Mouse (Mus musculus): ENCODE results near the gene Clec2g. TPM values are rescaled to one million over a fixed set of nuclear protein-coding genes. Genes with fewer than 3 reads are reported as not detected.
"Not testable (repeated sequence)": the region's sequence is repeated elsewhere in the genome, so short reads cannot be mapped to it uniquely, and the experiment has no call there.

Gene Clec2g
- total RNA-seq, 2 experiments from 2014 or later, result 0.39 TPM; not detected in 1

DNA sequence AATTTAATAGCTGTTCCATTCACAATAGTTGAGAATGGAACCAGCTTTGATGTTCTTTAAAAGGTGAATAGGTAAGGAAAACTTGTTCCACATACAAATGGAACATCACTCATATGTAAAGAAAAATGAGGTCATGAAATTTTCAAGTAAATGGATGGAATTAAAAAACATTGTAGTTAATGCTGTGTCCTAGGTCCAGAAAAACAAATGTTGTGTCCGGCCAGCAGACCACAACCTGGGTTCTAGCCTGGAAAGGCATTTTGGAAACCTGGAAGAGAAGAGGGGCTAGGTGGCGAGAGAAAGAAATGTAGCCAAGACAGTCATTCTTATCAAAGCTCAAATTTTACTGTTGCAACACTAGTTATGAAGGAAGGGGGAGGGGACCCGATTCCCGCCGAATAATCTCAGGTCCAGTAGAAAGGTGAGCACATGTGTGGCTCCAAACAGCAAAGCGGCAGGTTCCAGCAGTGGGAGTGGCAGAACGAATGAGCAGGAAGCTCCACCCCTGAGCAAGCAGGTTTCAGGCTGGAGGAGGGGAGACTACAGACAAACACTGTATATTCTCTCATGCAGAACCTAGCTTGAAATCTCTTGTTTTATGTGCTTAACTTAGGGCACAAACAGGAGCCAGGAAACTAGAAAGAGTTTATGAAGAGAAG lies 75.8 kb downstream of the Clec2g start:
- DNase-seq (ENCODE audit: extremely low spot score in 1 of 2, low spot score in 1 of 2), result not testable (repeated sequence)

DNA sequence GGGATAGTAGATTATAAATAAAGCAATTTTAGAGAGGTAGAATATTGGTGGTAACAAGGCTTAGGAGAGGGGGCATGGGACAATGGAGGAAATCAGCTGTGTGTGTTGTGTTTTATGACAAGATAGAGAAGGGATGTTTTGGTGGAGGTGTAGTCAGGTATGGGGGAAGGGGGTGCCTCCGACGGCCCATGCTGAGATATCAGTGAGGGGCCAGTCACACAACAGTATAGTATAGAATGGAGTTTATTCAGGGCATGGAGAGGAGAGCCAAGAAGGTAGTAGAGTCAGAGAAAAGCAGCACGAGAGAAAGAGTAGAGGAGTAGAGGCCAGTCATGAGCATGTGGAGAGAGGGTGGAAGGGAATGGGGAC lies 76.3 kb downstream of the Clec2g start:
- DNase-seq (ENCODE audit: extremely low spot score in 1 of 2, low spot score in 1 of 2), result no peak

DNA sequence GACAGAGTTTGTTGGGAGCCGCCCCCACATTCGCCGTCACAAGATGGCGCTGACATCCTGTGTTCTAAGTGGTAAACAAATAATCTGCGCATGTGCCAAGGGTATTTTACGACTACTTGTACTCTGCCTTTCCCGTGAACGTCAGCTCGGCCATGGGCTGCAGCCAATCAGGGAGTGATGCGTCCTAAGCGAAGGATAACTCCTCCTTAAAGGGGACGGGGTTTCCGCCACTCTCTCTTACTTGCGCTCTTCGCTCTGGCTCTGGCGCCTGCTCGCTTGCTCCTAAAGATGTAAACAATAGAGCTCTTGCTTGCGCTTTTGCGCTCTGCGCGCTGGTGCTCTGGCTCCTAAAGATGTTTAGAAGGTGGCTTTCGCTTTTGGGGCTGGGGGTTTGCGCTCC lies 77.8 kb downstream of the Clec2g start:
- not testable (repeated sequence) for DNase-seq (ENCODE audit: extremely low spot score in 1 of 2, low spot score in 1 of 2)

DNA sequence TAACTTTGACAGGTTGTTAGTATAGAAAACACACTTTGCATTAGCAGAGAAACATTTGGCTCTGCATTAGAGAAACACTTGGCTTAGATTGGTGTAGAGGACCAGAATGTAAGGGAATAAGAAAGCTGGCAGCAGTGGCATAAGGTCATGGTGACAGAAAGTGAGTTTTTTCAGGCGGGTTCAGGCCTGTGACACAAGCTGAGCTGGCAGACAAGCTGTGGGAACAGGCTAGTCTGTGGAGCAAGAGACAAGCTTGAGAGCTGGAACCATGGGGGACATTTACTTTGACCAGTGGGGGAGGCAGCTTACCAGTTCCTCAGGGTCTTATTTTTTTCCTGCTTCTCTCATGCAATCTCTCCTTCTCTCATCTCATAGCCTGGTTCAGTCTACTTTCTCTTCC lies 78.8 kb downstream of the Clec2g start:
- DNase-seq (ENCODE audit: extremely low spot score in 1 of 2, low spot score in 1 of 2), result no peak

DNA sequence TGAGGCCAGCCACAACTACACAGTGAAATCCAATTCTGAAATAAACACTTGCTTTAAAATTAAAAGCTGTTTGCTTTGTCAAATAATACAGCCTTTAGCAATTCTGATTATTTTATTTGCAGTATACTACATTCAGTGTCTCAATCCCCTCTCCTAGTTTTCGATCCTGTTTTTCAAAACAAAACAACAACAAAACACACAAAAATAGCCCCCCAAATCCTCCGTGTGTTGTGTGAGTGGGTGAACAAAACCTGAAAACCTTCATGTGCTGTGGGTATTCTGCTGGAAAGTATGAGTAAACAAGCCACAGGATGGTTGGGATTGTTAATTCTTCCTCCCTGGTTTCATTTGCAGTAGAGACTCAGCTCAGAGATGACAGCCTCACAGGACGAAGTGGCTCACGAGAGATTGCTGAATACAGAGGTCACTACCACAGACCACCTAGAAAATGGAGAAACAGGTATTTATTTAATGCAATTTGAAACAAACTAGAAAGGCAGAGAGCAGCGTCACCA lies 79.6 kb downstream of the Clec2g start:
- no peak for DNase-seq (ENCODE audit: extremely low spot score in 1 of 2, low spot score in 1 of 2)

DNA sequence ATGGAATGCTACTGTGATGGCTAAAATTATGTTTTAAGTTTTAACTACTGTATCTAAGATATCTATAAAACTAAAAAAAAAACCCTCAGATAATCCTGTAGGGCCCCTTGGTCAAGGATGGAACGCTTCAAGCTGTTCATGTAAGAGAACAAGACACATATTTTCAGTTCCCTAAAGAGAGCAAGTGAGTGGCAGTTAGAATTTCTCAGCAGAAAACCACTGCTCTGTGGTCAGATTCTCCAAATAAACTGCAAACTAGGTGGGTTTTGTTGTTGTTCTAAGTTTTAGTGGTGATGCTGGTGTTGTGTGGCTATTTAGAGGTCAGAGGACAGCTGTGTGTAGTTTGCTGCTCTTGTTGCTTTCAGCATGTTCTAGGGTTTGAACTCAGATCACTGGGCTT lies 80.2 kb downstream of the Clec2g start:
- no peak for DNase-seq (ENCODE audit: extremely low spot score in 1 of 2, low spot score in 1 of 2)

DNA sequence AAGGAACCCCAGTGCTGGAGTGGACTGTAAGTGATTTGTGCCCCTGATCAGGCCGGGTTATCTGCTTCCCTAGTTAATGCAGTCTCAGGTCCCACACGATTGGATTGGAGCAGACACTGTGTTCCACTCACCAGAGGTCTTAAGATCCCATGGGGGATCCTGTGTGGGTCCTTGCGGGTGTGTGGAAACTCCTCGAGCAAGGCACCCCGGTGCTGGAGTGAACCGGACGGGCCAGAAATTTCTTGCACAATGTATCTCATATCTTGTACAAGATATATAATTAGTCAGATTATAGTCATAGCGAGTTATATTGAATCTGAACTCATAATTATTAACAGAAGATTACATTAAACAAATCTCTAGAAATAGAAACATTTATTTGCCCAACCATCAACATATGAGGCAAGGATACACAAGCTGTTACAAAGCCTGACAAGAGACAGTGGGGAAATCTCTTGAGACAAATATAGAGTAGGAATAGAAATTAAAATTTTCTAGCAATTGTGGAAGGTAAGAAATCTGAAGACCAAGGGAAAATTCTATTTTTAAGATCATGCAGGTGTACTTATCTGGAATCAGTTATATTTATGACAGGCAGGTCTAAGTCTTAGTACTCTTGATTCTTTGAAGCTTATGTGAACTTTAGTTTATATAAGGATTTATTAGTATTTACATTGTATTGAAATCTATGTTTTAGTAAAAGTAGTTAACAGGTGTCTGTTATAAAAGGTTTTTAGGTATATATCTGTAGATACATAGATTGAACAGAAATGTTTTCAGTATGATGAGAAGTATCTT lies 93.5 kb downstream of the Clec2g start:
- no peak for DNase-seq (ENCODE audit: extremely low spot score in 1 of 2, low spot score in 1 of 2)

DNA sequence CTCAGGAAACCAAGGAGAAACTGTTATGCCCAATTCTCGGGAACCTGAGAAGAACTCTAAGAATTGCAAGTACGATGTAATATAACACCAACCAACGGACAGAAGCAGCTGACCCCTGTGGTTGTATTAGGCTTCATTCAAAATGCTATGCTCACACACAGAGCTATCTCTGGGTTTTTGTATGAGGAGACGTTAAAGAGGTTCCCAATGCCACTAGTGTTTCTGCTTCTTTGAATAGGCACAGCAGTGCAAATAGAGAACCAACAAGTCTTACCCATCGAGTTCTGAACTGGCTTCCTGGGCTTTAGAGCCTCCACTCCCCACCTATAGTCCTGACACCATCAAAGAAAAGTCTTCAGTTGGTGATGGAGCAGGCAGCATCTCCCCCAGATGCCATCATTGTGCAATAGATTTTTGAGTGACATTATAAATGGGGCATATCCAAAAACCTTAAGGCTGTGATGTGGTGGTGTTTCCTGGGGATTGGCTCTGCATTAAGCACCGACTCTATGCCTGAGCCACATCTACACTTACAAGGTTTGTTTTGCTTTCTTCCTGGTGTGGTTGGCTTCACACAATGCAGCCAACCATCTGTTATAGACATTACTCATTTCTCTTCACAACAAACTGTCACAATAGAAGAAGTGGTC lies 96.1 kb downstream of the Clec2g start:
- DNase-seq (ENCODE audit: extremely low spot score in 1 of 2, low spot score in 1 of 2), result no peak

DNA sequence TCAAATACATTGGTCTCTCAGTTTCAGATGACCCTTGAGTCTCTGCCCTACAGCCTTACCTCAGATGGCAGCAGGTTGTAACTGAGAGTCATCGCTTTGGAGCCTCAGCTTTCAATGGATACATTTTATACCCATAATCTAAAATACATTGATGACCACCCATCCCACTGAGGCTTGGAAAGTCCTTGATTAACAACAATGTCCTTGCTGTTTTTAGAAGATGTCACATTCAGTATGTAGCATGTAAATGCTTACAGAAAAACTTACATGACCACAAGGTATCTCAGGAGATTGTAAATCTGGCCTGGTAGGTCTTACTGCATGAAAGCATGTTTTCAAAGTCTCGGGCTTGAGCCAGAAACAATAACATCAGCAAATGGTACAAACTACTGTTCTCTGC lies 96.8 kb downstream of the Clec2g start:
- DNase-seq (ENCODE audit: extremely low spot score in 1 of 2, low spot score in 1 of 2), result no peak

DNA sequence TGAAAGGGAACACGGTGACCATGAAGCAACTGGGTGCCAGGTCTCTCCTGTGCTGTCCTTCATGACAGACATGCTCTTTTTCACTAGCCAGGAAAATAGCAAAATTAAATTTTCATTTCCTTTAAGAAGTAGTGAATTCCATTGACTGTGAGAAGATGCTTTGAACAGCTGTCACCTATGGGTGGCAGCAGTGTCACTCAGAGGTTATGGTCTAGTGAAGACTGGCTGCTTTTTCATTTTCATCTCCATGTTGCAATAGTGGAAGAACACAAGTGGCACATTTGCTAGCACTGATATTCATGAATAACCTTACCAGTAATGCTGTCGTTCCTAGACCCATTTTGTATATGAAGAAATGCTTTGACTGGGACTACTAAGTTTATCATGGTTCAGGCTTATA lies 99.2 kb downstream of the Clec2g start:
- no peak for DNase-seq (ENCODE audit: extremely low spot score in 1 of 2, low spot score in 1 of 2)

Small RNA genes lying within 50 kb of the gene (microRNA-seq; reads per million reads assigned to microRNA genes)
- 0 reads per million in 2 experiments for gene Gm27336
- 0 reads per million in 2 experiments for gene Mir7649

Other genes with a start within 250 kb of the Clec2g start
- gene Klrb1, start 211.3 kb upstream of the Clec2g start, total RNA-seq (2021), result 1 to 10 TPM; 1.2 to 1.4 TPM
- gene Klrb1c, start 145.2 kb upstream of the Clec2g start, total RNA-seq (2021), result not detected
- not detected for gene Gm44511, start 108.1 kb upstream of the Clec2g start, total RNA-seq (2021)
- not detected for gene Klrb1b, start 108.0 kb upstream of the Clec2g start, total RNA-seq (2021)
- gene Clec2i, start 46.8 kb upstream of the Clec2g start, total RNA-seq (2021), result not detected
- gene BC035044, start 43.3 kb upstream of the Clec2g start, total RNA-seq (2021), result 1 to 10 TPM; 1.5 to 2.3 TPM
- not detected for gene Klrb1f, start 111.5 kb downstream of the Clec2g start, total RNA-seq (2021)
- gene Clec2e, start 166.5 kb downstream of the Clec2g start, total RNA-seq (2021), result not detected
- 1 to 10 TPM; 6.2 to 7.4 TPM for gene Clec2d, start 246.2 kb downstream of the Clec2g start, total RNA-seq (2021)